Mouse (Mus musculus): Measurements from ENCODE around the gene Dtx2.

Dtx2 gene

GRCm38 (mm10) chr5:135975893-135976668 lies 18.5 kb upstream of the Dtx2 start:
- no peak for DNase-seq

- DNase-seq: no peak
Observed at GRCm38 (mm10) chr5:135979381-135979780, 15.2 kb upstream of the Dtx2 start.

GRCm38 (mm10) chr5:135979904-135980303 lies 14.7 kb upstream of the Dtx2 start, which contains the start of gene Zp3:
Gene Zp3, plus strand, starts transcription at chr5:135980099.
- DNase-seq: no peak

DNA sequence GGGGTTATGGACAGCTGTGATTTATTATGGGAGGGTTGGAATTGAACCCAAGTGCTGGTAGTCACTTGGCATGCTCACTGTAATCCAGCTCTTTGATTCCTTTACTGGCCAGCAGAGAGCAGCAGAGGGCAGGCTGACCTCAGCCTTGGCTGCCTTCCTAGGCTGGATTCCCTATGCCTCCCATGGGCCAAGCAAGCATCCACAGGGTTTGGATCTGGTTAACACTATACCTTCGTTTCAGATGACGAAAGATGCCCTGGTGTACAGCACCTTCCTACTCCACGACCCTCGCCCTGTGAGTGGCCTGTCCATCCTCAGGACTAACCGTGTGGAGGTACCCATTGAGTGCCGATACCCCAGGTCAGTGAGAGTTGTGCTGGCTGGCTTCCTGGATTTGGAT lies 12.2 kb upstream of the Dtx2 start:
- peak; percentile 82 to 86 for DNase-seq

GRCm38 (mm10) chr5:135984546-135985044 lies 10.0 kb upstream of the Dtx2 start:
- no peak for DNase-seq

DNA sequence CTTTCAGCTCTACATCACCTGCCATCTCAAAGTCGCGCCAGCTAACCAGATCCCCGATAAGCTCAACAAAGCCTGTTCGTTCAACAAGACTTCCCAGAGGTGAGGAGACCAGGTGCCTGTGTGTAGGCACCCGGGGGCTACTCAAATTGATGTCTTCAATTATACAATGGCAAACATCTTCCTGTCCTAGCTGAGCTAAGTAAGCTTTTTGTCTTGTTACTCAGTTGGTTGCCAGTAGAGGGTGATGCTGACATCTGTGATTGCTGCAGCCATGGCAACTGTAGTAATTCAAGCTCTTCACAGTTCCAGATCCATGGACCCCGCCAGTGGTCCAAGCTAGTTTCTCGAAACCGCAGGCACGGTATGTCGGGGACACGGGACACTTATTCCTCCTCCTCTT lies 7.4 kb upstream of the Dtx2 start:
- no peak for DNase-seq

DNA sequence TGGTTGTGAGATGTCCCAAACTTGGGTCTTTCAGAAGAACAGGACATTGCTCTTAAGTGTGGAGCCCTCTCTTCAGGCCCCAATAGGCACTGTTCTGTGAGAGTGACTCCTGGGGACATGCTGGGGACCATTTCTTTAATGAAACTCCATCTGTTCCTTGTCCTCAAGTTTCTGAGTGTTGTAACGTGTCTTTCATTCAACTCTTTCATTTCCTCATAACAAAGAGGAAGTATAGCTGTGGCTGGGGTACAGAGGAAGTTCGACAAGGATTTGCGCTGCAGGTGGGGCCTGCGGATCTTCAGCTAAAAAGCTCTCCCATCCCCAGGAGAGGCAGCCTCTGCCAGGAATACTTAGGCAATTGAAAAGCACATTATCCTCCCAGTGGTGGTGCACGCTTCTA lies 4.0 kb upstream of the Dtx2 start:
- no peak for DNase-seq

DNA sequence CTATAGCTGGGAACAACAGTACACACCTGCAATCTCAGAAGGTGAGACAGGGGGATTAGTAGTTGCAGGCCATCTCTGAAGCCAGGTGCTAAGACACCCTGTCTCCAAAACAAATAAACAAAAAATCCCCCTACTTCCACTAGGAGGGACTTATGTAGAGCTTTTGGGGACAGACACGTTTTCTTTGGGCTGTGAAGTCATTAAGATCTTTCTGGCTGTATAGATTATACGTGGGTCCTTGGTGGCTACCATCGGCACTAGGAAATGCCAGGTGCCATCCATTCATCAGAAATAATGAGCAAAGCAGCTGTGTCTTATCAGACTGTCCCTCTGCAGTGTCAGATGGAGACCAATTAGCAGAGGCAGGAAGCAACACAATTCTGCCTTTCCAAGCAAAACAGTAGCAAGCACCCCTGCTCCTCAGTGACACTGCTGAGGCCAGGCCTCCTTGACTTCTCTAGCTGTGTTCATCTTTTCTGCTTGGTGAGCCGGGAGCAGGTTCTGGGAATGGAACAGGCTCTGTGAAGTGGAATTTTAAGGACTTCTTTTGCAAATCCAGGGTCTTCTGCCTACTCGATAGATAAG lies 1.1 kb upstream of the Dtx2 start:
- DNase-seq: no peak

GRCm38 (mm10) chr5:135994335-135994724 lies 270 bp upstream of the Dtx2 start:
- peak in 1 of 2 experiments; percentile 22 for DNase-seq

- no peak for DNase-seq
Observed at GRCm38 (mm10) chr5:135996162-135996561, 1.6 kb downstream of the Dtx2 start.

GRCm38 (mm10) chr5:136001222-136001621 lies 6.6 kb downstream of the Dtx2 start:
- DNase-seq: no peak

GRCm38 (mm10) chr5:136002325-136002724 lies 7.7 kb downstream of the Dtx2 start:
- DNase-seq: no peak

- DNase-seq: no peak
Observed at GRCm38 (mm10) chr5:136002751-136003151, 8.2 kb downstream of the Dtx2 start.

GRCm38 (mm10) chr5:136004537-136004936 lies 9.9 kb downstream of the Dtx2 start:
- no peak for DNase-seq

GRCm38 (mm10) chr5:136007745-136008144 lies 13.1 kb downstream of the Dtx2 start:
- no peak for DNase-seq

DNA sequence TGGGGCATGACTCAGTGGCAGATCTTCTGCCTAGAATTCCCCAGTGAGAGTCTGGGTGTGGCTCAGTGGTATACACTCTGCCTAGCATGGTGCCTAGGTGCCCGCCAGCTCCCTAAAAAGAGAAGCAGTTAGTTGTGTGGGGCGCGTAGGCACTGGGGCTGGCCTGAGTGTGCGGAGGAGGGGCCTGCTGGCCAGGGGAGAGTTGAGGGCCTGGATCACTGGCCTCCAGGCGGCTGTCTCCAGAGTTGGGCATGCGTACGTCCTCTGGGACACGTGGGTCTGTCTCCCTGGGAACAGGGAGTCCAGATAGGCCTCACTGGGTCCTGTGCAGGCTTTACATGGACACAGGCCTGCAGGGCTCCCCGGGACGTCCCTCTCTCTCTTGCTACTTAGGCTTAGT lies 20.3 kb downstream of the Dtx2 start:
- no peak for DNase-seq

GRCm38 (mm10) chr5:136015586-136015985 lies 21.0 kb downstream of the Dtx2 start:
- no peak for DNase-seq

GRCm38 (mm10) chr5:136016014-136016876 lies 21.6 kb downstream of the Dtx2 start:
- peak; percentile 37 to 52 for DNase-seq

- DNase-seq: no peak
Observed at GRCm38 (mm10) chr5:136017262-136017661, 22.7 kb downstream of the Dtx2 start.

DNA sequence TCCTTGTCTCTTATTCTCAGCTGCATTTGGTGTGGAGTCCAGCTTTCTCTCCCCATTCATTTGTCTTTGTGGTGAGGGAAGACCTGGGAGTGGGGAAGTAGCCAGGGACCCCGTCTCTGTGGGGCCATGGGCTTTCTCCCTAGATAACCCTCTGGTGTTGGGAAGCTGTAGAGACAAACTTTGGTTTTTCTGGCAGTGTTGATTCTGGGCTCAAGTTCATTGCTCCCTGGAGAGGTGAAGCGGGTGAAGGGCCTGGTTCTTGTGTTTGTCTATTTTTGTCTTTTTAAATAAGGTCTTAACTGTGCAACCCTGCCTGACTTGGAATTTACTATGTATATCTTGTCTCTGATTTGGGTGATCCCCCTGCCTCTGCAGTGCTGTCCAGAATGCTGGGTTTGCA lies 24.1 kb downstream of the Dtx2 start:
- no peak for DNase-seq

GRCm38 (mm10) chr5:136019907-136020306 lies 25.3 kb downstream of the Dtx2 start:
- DNase-seq: no peak

- DNase-seq: peak; percentile 62 to 63
Observed at GRCm38 (mm10) chr5:136025712-136026111, 31.1 kb downstream of the Dtx2 start.

- DNase-seq: no peak
Observed at GRCm38 (mm10) chr5:136026859-136027258, 32.3 kb downstream of the Dtx2 start.
